Mouse (Mus musculus) forelimb bud, embryonic 11.5 days (tissue): Measurements from ENCODE around the gene Hkdc1.
"Not testable (repeated sequence)": the region's sequence is repeated elsewhere in the genome, so short reads cannot be mapped to it uniquely, and the experiment has no call there.

Experiments used
- DNase-seq: peaks from one replicate; pipeline ENCODE4 v3.0.0-alpha.2; 2012; ENCODE audit warnings: low read depth, low spot score

The Hkdc1 gene

GRCm38 (mm10) chr10:62422255-62422654 lies at the start of gene Hkdc1:
TSS of gene Hkdc1 (minus strand) at chr10:62422491.
- DNase-seq = peak; percentile 18

GRCm38 (mm10) chr10:62471105-62471504 lies 48.8 kb upstream of the Hkdc1 start:
- DNase-seq = peak; percentile 4

- no peak for DNase-seq
Measured at GRCm38 (mm10) chr10:62469736-62470135, 47.4 kb upstream of the Hkdc1 start.

- no peak for DNase-seq
Measured at GRCm38 (mm10) chr10:62461321-62461720, 39.0 kb upstream of the Hkdc1 start.

GRCm38 (mm10) chr10:62452001-62452400 lies 29.7 kb upstream of the Hkdc1 start:
- DNase-seq = not testable (repeated sequence)

GRCm38 (mm10) chr10:62450280-62450640 lies 28.0 kb upstream of the Hkdc1 start:
- no peak for DNase-seq

- DNase-seq = peak; percentile 88
Measured at GRCm38 (mm10) chr10:62449364-62450279, 27.3 kb upstream of the Hkdc1 start, which contains the start of the genes 4930507D05Rik and Supv3l1. TSS of gene 4930507D05Rik (plus strand) at chr10:62449489. TSS of gene Supv3l1 (minus strand) at chr10:62449738.

GRCm38 (mm10) chr10:62430427-62430826 lies 8.1 kb upstream of the Hkdc1 start:
- no peak for DNase-seq

GRCm38 (mm10) chr10:62425081-62425871 lies 3.0 kb upstream of the Hkdc1 start:
- peak; percentile 72 for DNase-seq

- DNase-seq = no peak
Measured at GRCm38 (mm10) chr10:62421127-62421526, 1.2 kb downstream of the Hkdc1 start.

GRCm38 (mm10) chr10:62420399-62420798 lies 1.9 kb downstream of the Hkdc1 start:
- no peak for DNase-seq

GRCm38 (mm10) chr10:62419422-62419821 lies 2.9 kb downstream of the Hkdc1 start:
- no peak for DNase-seq

- DNase-seq = no peak
Measured at GRCm38 (mm10) chr10:62418831-62419356, 3.4 kb downstream of the Hkdc1 start.

GRCm38 (mm10) chr10:62413606-62413982 lies 8.7 kb downstream of the Hkdc1 start:
- DNase-seq = no peak

GRCm38 (mm10) chr10:62412906-62413605 lies 9.2 kb downstream of the Hkdc1 start:
- no peak for DNase-seq

- DNase-seq = no peak
Measured at GRCm38 (mm10) chr10:62411431-62412410, 10.6 kb downstream of the Hkdc1 start.

GRCm38 (mm10) chr10:62410943-62411342 lies 11.3 kb downstream of the Hkdc1 start:
- DNase-seq = peak; percentile 57

- DNase-seq = peak; percentile 29
Measured at GRCm38 (mm10) chr10:62404901-62405300, 17.4 kb downstream of the Hkdc1 start.

GRCm38 (mm10) chr10:62401641-62402111 lies 20.6 kb downstream of the Hkdc1 start:
- DNase-seq = no peak

GRCm38 (mm10) chr10:62383011-62383410 lies 39.3 kb downstream of the Hkdc1 start:
- DNase-seq = no peak
